33 mouse cellular contexts compared by ENCODE assay signal in the genomic region with DNA sequence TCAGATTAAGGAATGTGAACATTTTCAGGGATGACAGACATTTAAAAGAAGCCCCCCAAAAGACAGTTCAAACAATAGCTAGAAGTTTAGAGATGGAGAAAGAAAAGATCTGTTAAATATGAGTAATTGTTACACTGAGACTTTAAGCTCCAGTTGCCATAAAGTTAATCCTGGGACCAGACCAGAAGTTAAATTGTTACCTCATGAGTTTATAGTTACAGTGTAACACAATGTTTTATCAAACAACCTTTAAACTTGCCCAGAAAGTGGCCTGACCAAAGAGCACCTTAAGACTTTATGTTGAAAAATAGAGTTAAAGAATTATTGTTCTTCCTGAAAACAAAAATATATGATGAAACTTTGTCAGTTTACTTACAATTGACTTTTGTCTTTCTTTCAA. TPM values are rescaled to one million over a fixed set of nuclear protein-coding genes. Genes with fewer than 3 reads are reported as not detected.
DNase-seq lines count a peak whose midpoint lies in the region; ATAC-seq and TF ChIP-seq lines count a peak whose summit lies in the region.
"Had no signal": no experiment of that assay in that cellular context is flagged by ENCODE, and none has a peak within 500 bp of the region (broad histone marks: within the 10 kb centered on the region; RNA-seq: fewer than 3 reads in every experiment).

No protein-coding gene starts in this region.

- H3K9me3 ChIP-seq in intestine, embryonic 15.5 days = no peaks in the 10 kb centered on the region
- no peaks in the 10 kb centered on the region for H3K9me3 ChIP-seq in intestine, postnatal 0 days (ENCODE audit: control insufficient read depth)
- H3K9me3 ChIP-seq: G1E; hindbrain, embryonic 13.5 days had no signal

- no peak overlapping the region for H3K4me3 ChIP-seq in kidney, adult 2 months (ENCODE audit: insufficient read depth, low read depth, low read length)
- H3K4me3 ChIP-seq in liver, adult 2 months (ENCODE audit: insufficient read depth, low read depth, low read length) = no peak overlapping the region
- no peak overlapping the region for H3K4me3 ChIP-seq in intestine, embryonic 15.5 days (replicated peaks)
- H3K4me3 ChIP-seq in intestine, postnatal 0 days (ENCODE audit: low read depth, low read length) = no peak overlapping the region
- H3K4me3 ChIP-seq: gastrocnemius, adult 2 months; hindbrain, embryonic 13.5 days had no signal

- peak; percentile 71 for DNase-seq in kidney, adult 2 months
- DNase-seq in kidney, postnatal 14 days = no peak
- DNase-seq in liver, adult 2 months (ENCODE audit: extremely low read depth, low read depth, low spot score) = peak; percentile 70
- DNase-seq in liver = no peak
- no peak for DNase-seq in left cerebral cortex, postnatal 36 days (ENCODE audit: low spot score in 2 of 2)
- DNase-seq: B cell, adult 2 months; cerebellum, adult 18-20 months; cerebellum, adult 9-10 months; cerebellum, postnatal 14 days; forebrain, postnatal 0 days had no signal

- H3K36me3 ChIP-seq in kidney, adult 2 months (ENCODE audit: control insufficient read depth, insufficient read depth, low read length) = no peaks in the 10 kb centered on the region
- H3K36me3 ChIP-seq in liver, adult 2 months (ENCODE audit: control insufficient read depth, insufficient read depth, low read length) = no peaks in the 10 kb centered on the region
- no peaks in the 10 kb centered on the region for H3K36me3 ChIP-seq in intestine, embryonic 15.5 days
- no peaks in the 10 kb centered on the region for H3K36me3 ChIP-seq in intestine, postnatal 0 days (ENCODE audit: control insufficient read depth, insufficient read depth)
- H3K36me3 ChIP-seq: G1E; hindbrain, embryonic 13.5 days had no signal

- no peak overlapping the region for H3K4me2 ChIP-seq in intestine, embryonic 15.5 days (replicated peaks)
- H3K4me2 ChIP-seq in intestine, postnatal 0 days (replicated peaks; ENCODE audit: low read depth) = no peak overlapping the region
- H3K4me2 ChIP-seq: heart, embryonic 11.5 days; hindbrain, embryonic 13.5 days had no signal

- no peak for TF ChIP-seq POLR2A in kidney, adult 2 months (IDR thresholded peaks at IDR 0.05; ENCODE audit: low read depth, low read length)
- TF ChIP-seq POLR2A in liver, adult 2 months (IDR thresholded peaks at IDR 0.05; ENCODE audit: extremely low read depth, insufficient read depth, low read length) = no peak

- intact Hi-C loops in left cerebral cortex, postnatal 36 days (cut with DNase I) = no loop called here

- H3K79me2 ChIP-seq in liver, adult 2 months (ENCODE audit: control insufficient read depth, insufficient read depth, low read length) = no peaks in the 10 kb centered on the region

- no peak for TF ChIP-seq CTCF in kidney, adult 2 months (conservative IDR thresholded peaks at IDR 0.05; ENCODE audit: insufficient read depth, insufficient read length, low read depth, low read length)
- no peak for TF ChIP-seq CTCF in liver, adult 2 months (IDR thresholded peaks at IDR 0.05; ENCODE audit: low read depth, low read length)
- no peak for TF ChIP-seq CTCF in intestine, postnatal 0 days (IDR thresholded peaks at IDR 0.05; ENCODE audit: low read depth)

- no peaks in the 10 kb centered on the region for H3K27me3 ChIP-seq in kidney, adult 2 months (replicated peaks; ENCODE audit: control insufficient read depth, insufficient read depth, low read length)
- H3K27me3 ChIP-seq in liver, adult 2 months (ENCODE audit: control insufficient read depth, insufficient read depth, low read length) = no peaks in the 10 kb centered on the region
- H3K27me3 ChIP-seq in intestine, embryonic 15.5 days (replicated peaks) = no peaks in the 10 kb centered on the region
- H3K27me3 ChIP-seq in intestine, postnatal 0 days (replicated peaks; ENCODE audit: control insufficient read depth, insufficient read depth, low read length) = no peaks in the 10 kb centered on the region
- H3K27me3 ChIP-seq: CH12.LX; hindbrain, embryonic 13.5 days; Patski had no signal

- H3K4me1 ChIP-seq in kidney, adult 2 months (ENCODE audit: control insufficient read depth, insufficient read depth, low read length) = peaks cover 3% of the 10 kb centered on the region; the same call in 1 of the 2 replicates
- peaks cover 4% of the 10 kb centered on the region; the same call in 1 of the 2 replicates for H3K4me1 ChIP-seq in liver, adult 2 months (ENCODE audit: control insufficient read depth, insufficient read depth, low read length)
- peaks cover 2% of the 10 kb centered on the region; the same call in 1 of the 2 replicates for H3K4me1 ChIP-seq in intestine, embryonic 15.5 days (replicated peaks)
- H3K4me1 ChIP-seq in intestine, postnatal 0 days (replicated peaks; ENCODE audit: control insufficient read depth, insufficient read depth, low read length) = 0 out of 2 replicates have a peak, but pooled peaks cover 3% of the 10 kb centered on the region

- H3K27ac ChIP-seq in kidney, adult 2 months (ENCODE audit: insufficient read depth, low read depth, low read length) = no peak overlapping the region
- no peak overlapping the region for H3K27ac ChIP-seq in liver, adult 2 months (replicated peaks; ENCODE audit: insufficient read depth, low read depth, low read length)
- H3K27ac ChIP-seq in intestine, embryonic 15.5 days = no peak overlapping the region
- 0 out of 2 replicates have a peak overlapping the region, but pooled peaks have one; percentile 21 for H3K27ac ChIP-seq in intestine, postnatal 0 days (ENCODE audit: low read depth, low read length)
- H3K27ac ChIP-seq: gastrocnemius, adult 2 months; hindbrain, embryonic 13.5 days had no signal

- no peak overlapping the region for H3K9ac ChIP-seq in liver, adult 2 months (ENCODE audit: low read depth, low read length)
- no peak overlapping the region for H3K9ac ChIP-seq in intestine, embryonic 15.5 days
- no peak overlapping the region for H3K9ac ChIP-seq in intestine, postnatal 0 days (ENCODE audit: low read depth, low read length)
- H3K9ac ChIP-seq: forebrain, postnatal 0 days; hindbrain, embryonic 13.5 days had no signal

- ATAC-seq in intestine, embryonic 15.5 days = peak; percentile 62
- ATAC-seq in intestine, postnatal 0 days = peak; percentile 58; the same call in 1 of the 2 replicates
- ATAC-seq: forebrain, postnatal 0 days; Patski had no signal

RNA-seq across cellular contexts. Expression of a gene that starts 46.9 kb away (rescaled TPM):
- 0.09 TPM in 1 of 2 replicates, not detected in the other for polyA plus RNA-seq in kidney, adult 2 months (2012; rRNA removed)
- total RNA-seq in liver, adult 2 months (2014; rRNA removed) = not detected in 2 replicates
- not detected in 2 replicates for polyA plus RNA-seq in liver, adult 2 months (2012; rRNA removed)
- not detected in 2 replicates for polyA plus RNA-seq in intestine, embryonic 15.5 days (2015; fragmentation: Nextera tagmentation; extraction: Ambion mirVana)
- polyA plus RNA-seq in intestine, postnatal 0 days (2015; fragmentation: Nextera tagmentation; extraction: Ambion mirVana) = not detected in 2 replicates
- total RNA-seq in left cerebral cortex, postnatal 36 days (2021) = not detected
- total RNA-seq: adrenal gland, adult 18-20 months; adrenal gland, postnatal 10 days; adrenal gland, postnatal 36 days; CH12.LX; forebrain, postnatal 0 days; G1E; gastrocnemius, adult 2 months; gastrocnemius, postnatal 14 days; gastrocnemius, postnatal 4 days; heart, adult 8-10 months; heart, postnatal 25 days; hematopoietic stem cell, adult 5-6 weeks had no signal
- polyA plus RNA-seq: embryonic facial prominence, embryonic 11.5 days; embryonic facial prominence, embryonic 14.5 days; forebrain, embryonic 11.5 days; forebrain, embryonic 14.5 days; forebrain, postnatal 0 days; frontal cortex, adult 2 months; G1E; heart, embryonic 11.5 days; heart, embryonic 14.5 days; heart, postnatal 0 days; hindbrain, embryonic 13.5 days; Patski had no signal

RNA-seq across cellular contexts. Expression of a gene that starts 56.0 kb away (rescaled TPM):
- not detected in 2 replicates for polyA plus RNA-seq in kidney, adult 2 months (2012; rRNA removed)
- not detected in 2 replicates for total RNA-seq in liver, adult 2 months (2014; rRNA removed)
- not detected in 2 replicates for polyA plus RNA-seq in liver, adult 2 months (2012; rRNA removed)
- polyA plus RNA-seq in intestine, embryonic 15.5 days (2015; fragmentation: Nextera tagmentation; extraction: Ambion mirVana) = not detected in 2 replicates
- not detected in 2 replicates for polyA plus RNA-seq in intestine, postnatal 0 days (2015; fragmentation: Nextera tagmentation; extraction: Ambion mirVana)
- total RNA-seq in left cerebral cortex, postnatal 36 days (2021) = not detected
- total RNA-seq: adrenal gland, adult 18-20 months; adrenal gland, postnatal 10 days; adrenal gland, postnatal 36 days; CH12.LX; forebrain, postnatal 0 days; G1E; gastrocnemius, adult 2 months; gastrocnemius, postnatal 14 days; gastrocnemius, postnatal 4 days; heart, adult 8-10 months; heart, postnatal 25 days; hematopoietic stem cell, adult 5-6 weeks had no signal
- polyA plus RNA-seq: embryonic facial prominence, embryonic 11.5 days; embryonic facial prominence, embryonic 14.5 days; forebrain, embryonic 11.5 days; forebrain, embryonic 14.5 days; forebrain, postnatal 0 days; frontal cortex, adult 2 months; G1E; heart, embryonic 11.5 days; heart, embryonic 14.5 days; heart, postnatal 0 days; hindbrain, embryonic 13.5 days; Patski had no signal

Comparison
In these comparisons a context has a peak if more than half of its experiments do, and no peak if none do; other contexts are left out.
1. DNase-seq: peak in kidney, adult 2 months (single experiment) and liver, adult 2 months (single experiment); none in kidney, postnatal 14 days (single experiment), liver (single experiment) and left cerebral cortex, postnatal 36 days (0 of 2).